Mouse (Mus musculus) gonadal fat pad, adult 2 months (tissue): ENCODE results near the gene Lipf. TPM values are rescaled to one million over a fixed set of nuclear protein-coding genes. Genes with fewer than 3 reads are reported as not detected.

Source experiments
- DNase-seq: peaks from one replicate; pipeline ENCODE4 v3.0.0-alpha.2; 2012; ENCODE audit warnings: low read depth
- polyA plus RNA-seq: library from polyadenylated mRNA; depleted of rRNA; stranded (reverse); fragments of >200 nt; gene quantifications from 2 replicates; pipeline ENCODE4 v1.2.3, GENCODE M21; 2012; rRNA removed

Lipf gene
- polyA plus RNA-seq, result 1.5 and 2.1 TPM in 2 replicates

GRCm38 (mm10) chr19:33960887-33961286, at the start of gene Lipf:
Gene Lipf, plus strand, starts transcription at chr19:33961187.
- no peak for DNase-seq

- DNase-seq, result no peak
Measured at GRCm38 (mm10) chr19:33924099-33924498, 36.9 kb upstream of the Lipf start.

- no peak for DNase-seq
Measured at GRCm38 (mm10) chr19:33979007-33979406, 18.0 kb downstream of the Lipf start.

GRCm38 (mm10) chr19:33983043-33983442, 22.1 kb downstream of the Lipf start:
- peak; percentile 83 for DNase-seq

GRCm38 (mm10) chr19:34008002-34008401, 47.0 kb downstream of the Lipf start, which contains the start of gene Lipk:
Gene Lipk, plus strand, starts transcription at chr19:34008290.
- peak; percentile 79 for DNase-seq

- no peak for DNase-seq
Measured at GRCm38 (mm10) chr19:34021440-34022172, 60.6 kb downstream of the Lipf start.

GRCm38 (mm10) chr19:34022759-34023158, 61.8 kb downstream of the Lipf start:
- no peak for DNase-seq

Other genes starting within 250 kb of the Lipf start
- 0.09 TPM in 1 of 2 replicates, not detected in the other for gene Lipo2, start 209.8 kb upstream of the Lipf start, polyA plus RNA-seq
- 4.7 and 5.7 TPM in 2 replicates for gene Lipo3, start 199.2 kb upstream of the Lipf start, polyA plus RNA-seq
- gene Lipo1, start 173.7 kb upstream of the Lipf start, polyA plus RNA-seq, result not detected in 2 replicates
- gene Lipk, start 47.1 kb downstream of the Lipf start, polyA plus RNA-seq, result 0.77 and 1.00 TPM in 2 replicates
- not detected in 2 replicates for gene Lipn, start 106.2 kb downstream of the Lipf start, polyA plus RNA-seq
- gene Lipm, start 139.7 kb downstream of the Lipf start, polyA plus RNA-seq, result not detected in 2 replicates
- gene Ankrd22, start 204.9 kb downstream of the Lipf start, polyA plus RNA-seq, result 2.5 and 2.8 TPM in 2 replicates
- gene Stambpl1, start 231.0 kb downstream of the Lipf start, polyA plus RNA-seq, result 4.2 and 5.0 TPM in 2 replicates